Mouse (Mus musculus): ENCODE measurements at regions not wholly inside any gene's neighbourhood (a gene's known extent, or its start where the extent isn't known, plus 50 kb on each side); places are given as distances from the start of the nearest gene placed in this dataset.

GRCm38 (mm10) chr1:137751446-137751961 lies 424.0 kb downstream of the Ptprc start:
- peak; percentile 72 for DNase-seq (ENCODE audit: low read depth)

GRCm38 (mm10) chr1:137750894-137751293 lies 424.6 kb downstream of the Ptprc start:
- DNase-seq (ENCODE audit: low read depth) = no peak

- no peak for DNase-seq (ENCODE audit: low read depth)
These were observed 429.4 kb downstream of the Ptprc start for GRCm38 (mm10) chr1:137746129-137746528.

GRCm38 (mm10) chr1:137738157-137738851 lies 437.2 kb downstream of the Ptprc start:
- DNase-seq (ENCODE audit: low read depth) = peak; percentile 11

GRCm38 (mm10) chr1:137703882-137704281 lies 471.6 kb downstream of the Ptprc start:
- DNase-seq (ENCODE audit: low read depth) = peak; percentile 17

- DNase-seq (ENCODE audit: low read depth) = no peak
These were observed 476.6 kb downstream of the Ptprc start for GRCm38 (mm10) chr1:137698876-137699275.

GRCm38 (mm10) chr1:137697289-137697688 lies 478.2 kb downstream of the Ptprc start:
- DNase-seq (ENCODE audit: low read depth) = no peak

- no peak for DNase-seq (ENCODE audit: low read depth)
These were observed 478.7 kb downstream of the Ptprc start for GRCm38 (mm10) chr1:137696796-137697195.

- no peak for DNase-seq (ENCODE audit: low read depth)
These were observed 479.8 kb downstream of the Ptprc start for GRCm38 (mm10) chr1:137695751-137696150.

- DNase-seq (ENCODE audit: low read depth) = peak; percentile 56
These were observed 483.0 kb downstream of the Ptprc start for GRCm38 (mm10) chr1:137692525-137692924.

GRCm38 (mm10) chr1:137690860-137691595 lies 484.5 kb downstream of the Ptprc start:
- DNase-seq (ENCODE audit: low read depth) = no peak

- DNase-seq (ENCODE audit: low read depth) = no peak
These were observed 504.9 kb downstream of the Ptprc start for GRCm38 (mm10) chr1:137670650-137671049.

GRCm38 (mm10) chr1:137669849-137670248 lies 505.7 kb downstream of the Ptprc start:
- no peak for DNase-seq (ENCODE audit: low read depth)

- no peak for DNase-seq (ENCODE audit: low read depth)
These were observed 517.4 kb downstream of the Ptprc start for GRCm38 (mm10) chr1:137658141-137658540.

- DNase-seq (ENCODE audit: low read depth) = peak; percentile 18
These were observed 518.5 kb downstream of the Ptprc start for GRCm38 (mm10) chr1:137656900-137657458.

- DNase-seq (ENCODE audit: low read depth) = no peak
These were observed 521.3 kb downstream of the Ptprc start for GRCm38 (mm10) chr1:137654171-137654570.

GRCm38 (mm10) chr1:137653495-137653894 lies 522.0 kb downstream of the Ptprc start:
- DNase-seq (ENCODE audit: low read depth) = no peak

- DNase-seq (ENCODE audit: low read depth) = no peak
These were observed 524.9 kb downstream of the Ptprc start for GRCm38 (mm10) chr1:137650629-137651028.

- DNase-seq (ENCODE audit: low read depth) = peak; percentile 56
These were observed 525.4 kb downstream of the Ptprc start for GRCm38 (mm10) chr1:137650082-137650481.

GRCm38 (mm10) chr1:137648832-137649231 lies 526.7 kb downstream of the Ptprc start:
- DNase-seq (ENCODE audit: low read depth) = no peak

- no peak for DNase-seq (ENCODE audit: low read depth)
These were observed 530.9 kb downstream of the Ptprc start for GRCm38 (mm10) chr1:137644601-137645040.

- no peak for DNase-seq (ENCODE audit: low read depth)
These were observed 532.0 kb downstream of the Ptprc start for GRCm38 (mm10) chr1:137643508-137643907.

GRCm38 (mm10) chr1:137640848-137641247 lies 534.7 kb downstream of the Ptprc start:
- no peak for DNase-seq (ENCODE audit: low read depth)

All from 416B (cell line).